Mouse (Mus musculus) heart, embryonic 14.5 days (tissue): ENCODE data around the gene Ift74. TPM values are rescaled to one million over a fixed set of nuclear protein-coding genes. Genes with fewer than 3 reads are reported as not detected.

ENCODE experiments used
- ATAC-seq: fragments of 200-750 bp; cut with Nextera tagmentation; 2 replicates; pipeline ENCODE4 v1.8.0; 2017; ENCODE audit warnings: low read depth, moderate TSS enrichment; ENCODE audit not compliant: insufficient number of reproducible peaks, insufficient read depth, low FRiP score
- H3K27ac ChIP-seq, 2 experiments: fragments of 200-500 bp in 1 of 2; fragments of 300-500 bp in 1 of 2; sonication (generic) in 1 of 2; replicated peaks in 1 of 2; 2 replicates each; pipeline ENCODE4 v1.5.1; 2012 to 2014; ENCODE audit warnings: low read depth in 2 of 2, low read length in 2 of 2, control low read depth in 1 of 2, mild to moderate bottlenecking in 1 of 2, mixed read lengths in 1 of 2; ENCODE audit not compliant: control insufficient read depth in 1 of 2, insufficient read depth in 1 of 2
- H3K27me3 ChIP-seq: fragments of 300-500 bp; sonication (generic); 2 replicates; pipeline ENCODE4 v1.6.1; 2014; ENCODE audit warnings: mild to moderate bottlenecking, low read length, control low read depth; ENCODE audit not compliant: control insufficient read depth, insufficient read depth
- H3K36me3 ChIP-seq: fragments of 300-500 bp; sonication (generic); 2 replicates; pipeline ENCODE4 v1.6.1; 2014; ENCODE audit warnings: mild to moderate bottlenecking, control low read depth, low read length, mixed read lengths; ENCODE audit not compliant: control insufficient read depth, insufficient read depth
- H3K4me1 ChIP-seq, 2 experiments: fragments of 200-500 bp in 1 of 2; fragments of 300-500 bp in 1 of 2; sonication (generic) in 1 of 2; 2 replicates each; pipeline ENCODE4 v1.6.1; 2012 to 2014; ENCODE audit warnings: low read length in 2 of 2, control low read depth in 1 of 2, mixed read lengths in 1 of 2; ENCODE audit not compliant: control insufficient read depth in 2 of 2, insufficient read depth in 2 of 2
- H3K4me2 ChIP-seq: fragments of 300-500 bp; sonication (generic); 2 replicates; pipeline ENCODE4 v1.6.1; 2014; ENCODE audit warnings: mild to moderate bottlenecking, low read length
- H3K4me3 ChIP-seq, 2 experiments: fragments of 200-500 bp in 1 of 2; fragments of 300-500 bp in 1 of 2; sonication (generic) in 1 of 2; 2 replicates each; pipeline ENCODE4 v1.5.1; 2012 to 2014; ENCODE audit warnings: low read length in 2 of 2, mild to moderate bottlenecking in 2 of 2, control low read depth in 1 of 2, low read depth in 1 of 2, moderate library complexity in 1 of 2; ENCODE audit not compliant: control insufficient read depth in 1 of 2, insufficient read depth in 1 of 2
- H3K9ac ChIP-seq: fragments of 300-500 bp; sonication (generic); 2 replicates; pipeline ENCODE4 v1.6.1; 2014; ENCODE audit warnings: mild to moderate bottlenecking, low read length
- H3K9me3 ChIP-seq: fragments of 300-500 bp; sonication (generic); 2 replicates; pipeline ENCODE4 v1.6.1; 2016; ENCODE audit warnings: low read length, control low read depth; ENCODE audit not compliant: control insufficient read depth
- WGBS: fragments of 180-500 bp; shearing (Covaris S2); extraction: QIAGEN DNeasy Blood & Tissue Kit; methylation state at CpG from one replicate; pipeline ENCODE4 v1.1.7; 2014; 5-methylcytosine and 5-hydroxymethylcytosine counted together
- polyA plus RNA-seq: library from polyadenylated mRNA; unstranded; fragments of >200 nt; fragmentation: Nextera tagmentation; extraction: Ambion mirVana; gene quantifications from 2 replicates; pipeline ENCODE4 v1.2.1, GENCODE M21; 2014

Gene Ift74
- polyA plus RNA-seq: 11.7 and 15.1 TPM in 2 replicates

- peak; percentile 98 for ATAC-seq
- no peaks in the 10 kb centered on the region for H3K27me3 ChIP-seq
- 3% methylated on average over 28 of the region's 29 CpGs for WGBS
These were observed at the start of gene Ift74 for GRCm38 (mm10) chr4:94613972-94614626. Gene Ift74 (plus strand): TSS chr4:94614491.

GRCm38 (mm10) chr4:94572677-94573076, 41.6 kb upstream of the Ift74 start:
- Histone ChIP-seq H3K4me1 (no peaks in the 10 kb centered on the region), H3K27ac (no peak overlapping the region), H3K9ac (no peak overlapping the region), H3K4me3 (no peak overlapping the region), H3K27me3 (no peaks in the 10 kb centered on the region), H3K4me2 (no peak overlapping the region), H3K9me3 (no peaks in the 10 kb centered on the region), H3K36me3 (peaks cover 77% of the 10 kb centered on the region)
- no peak for ATAC-seq
- 94% methylated on average over 4 of the region's 4 CpGs for WGBS

More at GRCm38 (mm10) chr4:94613972-94614626, at the start of gene Ift74:
- H3K4me2 ChIP-seq: peak within 1 kb of the TSS; percentile 79
- H3K9ac ChIP-seq: peak within 1 kb of the TSS; percentile 82
- H3K36me3 ChIP-seq: no peaks in the 10 kb centered on the region
- no peaks in the 10 kb centered on the region for H3K9me3 ChIP-seq
- peak within 1 kb of the TSS; percentile 10 to 71; a peak in 3 of 4 replicates for H3K27ac ChIP-seq
- H3K4me3 ChIP-seq: peak within 1 kb of the TSS; percentile 60 to 73
- peaks cover 0 to 7% of the 10 kb centered on the region in 2 experiments; a peak in 1 of 4 replicates for H3K4me1 ChIP-seq

- H3K9me3 ChIP-seq: no peaks in the 10 kb centered on the region
- H3K4me3 ChIP-seq: no peak overlapping the region
- H3K27me3 ChIP-seq: no peaks in the 10 kb centered on the region
- no peak for ATAC-seq
- H3K36me3 ChIP-seq: no peaks in the 10 kb centered on the region; the same call in 1 of the 2 replicates
- H3K4me2 ChIP-seq: no peak overlapping the region
- no peak overlapping the region for H3K27ac ChIP-seq
- WGBS: 61% methylated on average over 4 of the region's 4 CpGs
- peaks cover 0 to 9% of the 10 kb centered on the region in 2 experiments; a peak in 1 of 4 replicates for H3K4me1 ChIP-seq
- no peak overlapping the region for H3K9ac ChIP-seq
These were observed 22.4 kb upstream of the Ift74 start for GRCm38 (mm10) chr4:94591765-94592381.

GRCm38 (mm10) chr4:94592709-94593108, 21.6 kb upstream of the Ift74 start:
- no peaks in the 10 kb centered on the region for H3K9me3 ChIP-seq
- H3K9ac ChIP-seq: no peak overlapping the region
- H3K27me3 ChIP-seq: no peaks in the 10 kb centered on the region
- ATAC-seq: no peak
- H3K4me2 ChIP-seq: no peak overlapping the region
- no peak overlapping the region for H3K4me3 ChIP-seq
- peaks cover 0 to 9% of the 10 kb centered on the region in 2 experiments; a peak in 1 of 4 replicates for H3K4me1 ChIP-seq
- H3K27ac ChIP-seq: no peak overlapping the region
- H3K36me3 ChIP-seq: no peaks in the 10 kb centered on the region

GRCm38 (mm10) chr4:94601395-94601794, 12.9 kb upstream of the Ift74 start:
- no peak overlapping the region for H3K27ac ChIP-seq
- WGBS: 79% methylated on average over 4 of the region's 4 CpGs
- H3K4me1 ChIP-seq: peaks cover 0 to 18% of the 10 kb centered on the region in 2 experiments; a peak in 2 of 4 replicates
- no peak for ATAC-seq
- H3K4me2 ChIP-seq: peak overlapping the region; percentile 76; the same call in 1 of the 2 replicates
- no peaks in the 10 kb centered on the region for H3K9me3 ChIP-seq
- H3K27me3 ChIP-seq: no peaks in the 10 kb centered on the region
- peak overlapping the region in 1 of 2 experiments; percentile 83; a peak in 1 of 4 replicates for H3K4me3 ChIP-seq
- H3K36me3 ChIP-seq: no peaks in the 10 kb centered on the region
- H3K9ac ChIP-seq: no peak overlapping the region

- H3K27ac ChIP-seq: peak overlapping the region; percentile 67 to 90
- H3K9ac ChIP-seq: peak overlapping the region; percentile 93
- peak overlapping the region; percentile 68 to 83 for H3K4me3 ChIP-seq
- peaks cover 0 to 18% of the 10 kb centered on the region in 2 experiments; a peak in 2 of 4 replicates for H3K4me1 ChIP-seq
- no peaks in the 10 kb centered on the region for H3K27me3 ChIP-seq
- ATAC-seq: peak; percentile 65; the same call in 1 of the 2 replicates
- H3K4me2 ChIP-seq: peak overlapping the region; percentile 76
- under 1% methylated on average over 33 of the region's 33 CpGs for WGBS
- H3K36me3 ChIP-seq: no peaks in the 10 kb centered on the region
- H3K9me3 ChIP-seq: no peaks in the 10 kb centered on the region
These were observed 11.7 kb upstream of the Ift74 start for GRCm38 (mm10) chr4:94602496-94603030.

GRCm38 (mm10) chr4:94603031-94603629, 11.2 kb upstream of the Ift74 start, which contains the start of gene Plaa:
Gene Plaa (minus strand): TSS chr4:94603244.
- peak; percentile 99 for ATAC-seq
- Histone ChIP-seq H3K27ac (peak within 1 kb of the TSS; percentile 83 to 90), H3K4me3 (peak within 1 kb of the TSS; percentile 68 to 83), H3K9ac (peak within 1 kb of the TSS; percentile 93), H3K4me1 (peaks cover 0 to 18% of the 10 kb centered on the region in 2 experiments; a peak in 2 of 4 replicates), H3K4me2 (peak within 1 kb of the TSS; percentile 88), H3K36me3 (no peaks in the 10 kb centered on the region), H3K9me3 (no peaks in the 10 kb centered on the region), H3K27me3 (no peaks in the 10 kb centered on the region)
- under 1% methylated on average over 58 of the region's 61 CpGs for WGBS
